Mouse (Mus musculus) hindbrain, embryonic 13.5 days (tissue): Measurements from ENCODE around the gene 1700011L22Rik. TPM values are rescaled to one million over a fixed set of nuclear protein-coding genes. Genes with fewer than 3 reads are reported as not detected.

Source experiments
- polyA plus RNA-seq: library from polyadenylated mRNA; unstranded; fragments of >200 nt; fragmentation: Nextera tagmentation; extraction: Ambion mirVana; gene quantifications from 2 replicates; pipeline ENCODE4 v1.2.1, GENCODE M21; 2015

Gene 1700011L22Rik
- polyA plus RNA-seq, 1 experiment from 2014 or later: not detected

Other genes starting within 250 kb of the 1700011L22Rik start
- gene Zfp827, start 220.1 kb downstream of the 1700011L22Rik start, polyA plus RNA-seq: 12.5 and 12.7 TPM in 2 replicates
- 19.7 and 19.9 TPM in 2 replicates for gene Mmaa, start 46.4 kb upstream of the 1700011L22Rik start, polyA plus RNA-seq
- gene Smad1, start 150.9 kb upstream of the 1700011L22Rik start, polyA plus RNA-seq: 64.2 and 65.6 TPM in 2 replicates